Mouse (Mus musculus): ENCODE data around the gene Cerk.
"Not testable (repeated sequence)": the region's sequence is repeated elsewhere in the genome, so short reads cannot be mapped to it uniquely, and the experiment has no call there.

Cerk gene

DNA sequence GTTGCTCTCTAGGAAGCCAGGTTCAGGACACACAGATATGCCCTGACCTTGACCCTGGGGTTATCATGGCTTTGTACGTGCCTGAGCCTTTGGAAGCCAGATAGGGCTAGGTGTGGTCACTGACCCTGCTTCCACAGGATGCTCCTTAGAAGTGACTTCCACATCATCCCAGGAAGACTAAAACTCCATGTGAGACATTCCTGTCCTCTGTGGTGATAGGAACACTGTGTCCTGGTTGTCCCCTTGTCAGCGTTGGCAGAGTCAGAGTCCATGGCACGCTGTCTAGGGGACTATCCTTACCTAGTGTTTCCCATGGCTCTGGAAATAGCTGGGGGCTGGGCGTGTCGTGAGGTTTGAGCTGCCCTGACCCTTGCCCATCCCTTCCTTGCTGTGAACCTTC lies 69.5 kb downstream of the Cerk start:
- DNase-seq (ENCODE audit: extremely low spot score) = no peak

- peak; percentile 39 for DNase-seq (ENCODE audit: extremely low spot score)
Measured at GRCm38 (mm10) chr15:86113342-86113710, 72.6 kb downstream of the Cerk start.

GRCm38 (mm10) chr15:86112707-86113341 lies 73.1 kb downstream of the Cerk start:
- DNase-seq (ENCODE audit: extremely low spot score) = peak; percentile 13

GRCm38 (mm10) chr15:86110361-86111103 lies 75.4 kb downstream of the Cerk start:
- no peak for DNase-seq (ENCODE audit: extremely low spot score)

GRCm38 (mm10) chr15:86109650-86110211 lies 76.2 kb downstream of the Cerk start:
- DNase-seq (ENCODE audit: extremely low spot score) = no peak

DNA sequence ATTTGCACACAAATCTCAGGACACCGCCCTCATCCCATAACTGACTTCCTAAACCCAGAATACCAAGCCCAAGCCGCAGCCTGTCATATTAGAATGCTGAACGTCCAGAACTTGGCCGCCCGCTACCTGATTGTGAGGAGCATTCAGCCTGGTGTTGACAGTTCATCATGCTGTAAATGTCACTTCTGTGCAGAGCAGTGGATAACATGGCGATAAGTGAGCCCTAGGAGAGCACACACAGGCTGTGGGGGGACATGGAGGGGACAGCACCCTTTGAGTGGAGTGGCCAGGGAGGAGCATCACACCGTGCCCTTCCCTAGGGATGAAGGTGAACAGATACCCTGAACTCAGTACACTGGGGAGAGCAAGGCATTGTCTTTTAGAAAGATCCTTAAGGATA lies 76.7 kb downstream of the Cerk start:
- DNase-seq (ENCODE audit: extremely low spot score) = no peak

DNA sequence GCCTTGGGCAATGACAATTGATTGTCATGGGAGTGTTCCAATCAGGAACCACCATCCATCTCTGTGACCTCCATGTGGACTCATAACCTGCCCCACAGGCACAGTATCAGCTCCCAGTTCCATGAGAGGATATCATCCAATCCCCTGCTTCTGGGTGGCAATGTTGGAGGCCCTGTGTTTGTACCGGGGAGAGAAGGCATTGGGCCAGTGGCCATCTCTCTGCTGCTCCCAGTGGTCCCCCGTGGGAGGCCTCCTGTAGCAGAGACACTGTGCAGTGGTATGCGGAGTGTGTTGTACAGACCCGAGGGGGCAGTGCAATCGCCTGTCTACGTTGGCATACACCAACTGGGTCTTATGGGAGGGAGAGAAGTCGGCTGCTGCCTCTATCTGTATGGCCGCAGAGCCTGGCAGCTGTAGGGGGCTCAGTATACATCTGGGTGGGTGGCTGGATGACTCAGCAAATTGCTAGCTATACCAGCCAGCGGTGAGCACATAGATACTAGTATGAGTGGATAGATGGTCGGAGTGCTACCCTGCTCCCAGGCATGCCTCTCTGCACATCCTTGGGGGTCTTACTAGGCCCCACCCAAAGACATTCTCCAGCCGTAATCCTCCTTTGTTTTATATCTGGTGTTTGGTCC lies 78.0 kb downstream of the Cerk start:
- DNase-seq (ENCODE audit: extremely low spot score) = no peak

DNA sequence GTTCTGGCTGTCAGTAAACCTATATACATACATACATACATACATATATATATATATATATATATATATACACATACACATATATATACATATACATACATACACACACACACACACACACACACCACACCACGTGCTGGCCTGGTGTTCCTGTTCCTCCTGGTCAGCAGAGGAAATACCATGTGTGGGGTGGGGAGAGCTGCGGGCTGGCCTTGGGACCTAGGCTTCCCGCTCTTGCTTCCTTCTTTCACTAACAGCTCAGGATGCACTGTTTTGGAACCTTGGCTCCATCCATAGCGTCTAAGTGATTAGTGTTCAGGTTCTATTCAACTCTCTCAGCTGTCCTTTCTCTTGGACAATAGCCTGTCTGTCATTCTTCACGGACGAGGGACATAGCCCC lies 80.2 kb downstream of the Cerk start:
- no peak for DNase-seq (ENCODE audit: extremely low spot score)

DNA sequence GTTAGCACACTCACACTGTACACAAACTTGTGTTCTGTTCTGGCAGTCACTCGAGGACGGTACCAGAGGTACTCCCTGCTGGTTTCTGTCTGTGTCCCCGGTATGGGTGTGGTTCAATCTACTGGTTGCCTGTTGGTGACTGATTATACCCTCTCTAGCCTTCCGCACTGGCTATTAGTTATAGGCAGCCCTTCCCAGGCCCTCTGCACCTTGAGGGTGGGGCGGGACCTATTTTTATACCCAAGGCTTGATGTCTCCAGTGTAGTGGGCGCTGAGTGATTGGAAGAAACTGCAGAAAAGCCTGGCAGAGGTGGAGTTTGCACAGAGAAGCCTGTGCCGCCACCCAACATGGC lies 80.6 kb downstream of the Cerk start:
- DNase-seq (ENCODE audit: extremely low spot score) = no peak

DNA sequence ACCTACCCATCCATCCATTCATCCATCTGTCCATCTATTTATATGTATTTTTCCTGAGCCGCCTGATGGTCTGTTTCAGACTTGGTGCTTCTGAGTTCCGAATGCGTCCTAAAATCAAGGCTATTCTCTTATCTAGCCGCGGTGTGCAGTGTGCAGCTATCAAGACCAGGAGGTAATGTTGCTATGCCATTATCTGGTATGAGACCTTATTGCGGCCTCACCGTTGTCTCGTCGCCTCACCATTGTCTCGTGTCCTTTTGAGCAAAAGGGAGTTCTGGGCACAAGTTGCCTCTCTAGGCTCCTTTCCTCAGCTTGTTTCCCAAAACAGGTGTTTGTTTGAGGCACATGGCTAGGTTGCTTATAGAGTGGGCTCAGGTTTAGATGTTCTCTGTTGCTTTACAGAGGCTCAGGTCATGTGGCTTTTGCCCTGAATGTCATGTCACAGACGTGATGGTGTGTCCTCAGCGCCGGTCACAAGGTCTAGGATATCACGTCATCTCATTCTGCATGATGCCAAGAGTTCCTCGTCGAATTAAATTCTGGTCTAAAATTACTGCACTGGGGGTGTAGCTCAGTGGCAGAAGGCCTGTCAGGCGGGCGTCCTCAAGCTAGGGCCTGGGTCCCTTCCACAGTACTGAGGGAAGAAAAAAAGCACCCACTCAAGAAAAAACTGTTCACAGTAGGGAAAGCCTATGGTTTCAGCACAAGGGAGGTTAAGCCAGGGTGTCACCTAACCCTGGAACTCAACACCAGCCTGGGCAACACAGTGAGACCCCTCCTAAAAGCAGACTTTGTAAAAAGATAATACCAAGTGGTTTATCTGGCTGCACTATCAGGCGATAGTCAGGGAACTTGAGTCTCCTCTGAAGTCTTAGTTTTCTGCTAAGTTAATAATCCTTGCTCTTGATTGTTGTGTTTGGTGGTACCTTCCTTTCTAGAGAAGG lies 81.3 kb downstream of the Cerk start:
- DNase-seq (ENCODE audit: extremely low spot score) = no peak

DNA sequence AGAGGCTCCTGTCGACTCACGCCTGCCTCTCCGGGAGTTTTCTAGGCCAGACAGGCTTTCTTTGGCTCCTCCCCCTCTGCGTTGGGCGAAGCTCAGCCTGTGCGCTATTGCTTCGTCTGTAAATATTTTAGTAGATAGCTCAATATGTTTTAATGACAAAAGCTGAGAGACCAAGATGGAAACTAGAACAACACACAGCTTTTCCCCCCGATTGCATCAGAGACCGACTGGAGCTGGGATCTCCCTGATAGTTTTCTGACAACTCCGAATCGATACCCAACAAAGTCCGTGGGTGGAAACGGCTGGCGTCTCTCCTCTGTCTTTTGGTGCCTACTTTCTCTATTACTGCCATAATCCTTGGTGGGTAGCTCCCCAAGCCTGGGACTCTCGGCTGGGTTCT lies 83.6 kb downstream of the Cerk start:
- DNase-seq (ENCODE audit: extremely low spot score) = no peak

- DNase-seq (ENCODE audit: extremely low spot score) = no peak
Measured at GRCm38 (mm10) chr15:86101585-86101984, 84.4 kb downstream of the Cerk start.

DNA sequence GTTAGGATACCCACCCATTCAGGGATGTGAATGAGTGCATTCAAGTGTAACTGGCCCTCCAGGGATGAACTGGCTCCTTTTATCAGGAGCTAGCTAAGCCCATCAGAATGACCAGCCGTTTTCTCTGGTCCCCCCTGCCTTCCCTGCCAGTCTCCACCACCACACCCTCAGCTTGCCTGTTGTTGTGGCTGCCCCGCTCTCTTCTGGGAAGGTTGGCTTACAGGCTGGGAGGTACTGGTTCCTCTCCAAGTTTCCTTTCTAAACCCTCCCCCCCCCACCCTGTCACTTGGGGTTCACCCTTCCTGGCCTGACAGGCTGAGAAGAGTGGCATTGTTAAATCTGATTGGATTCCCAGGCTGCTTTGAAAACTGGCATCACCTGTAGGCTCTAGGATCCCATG lies 88.1 kb downstream of the Cerk start:
- DNase-seq (ENCODE audit: extremely low spot score) = no peak

DNA sequence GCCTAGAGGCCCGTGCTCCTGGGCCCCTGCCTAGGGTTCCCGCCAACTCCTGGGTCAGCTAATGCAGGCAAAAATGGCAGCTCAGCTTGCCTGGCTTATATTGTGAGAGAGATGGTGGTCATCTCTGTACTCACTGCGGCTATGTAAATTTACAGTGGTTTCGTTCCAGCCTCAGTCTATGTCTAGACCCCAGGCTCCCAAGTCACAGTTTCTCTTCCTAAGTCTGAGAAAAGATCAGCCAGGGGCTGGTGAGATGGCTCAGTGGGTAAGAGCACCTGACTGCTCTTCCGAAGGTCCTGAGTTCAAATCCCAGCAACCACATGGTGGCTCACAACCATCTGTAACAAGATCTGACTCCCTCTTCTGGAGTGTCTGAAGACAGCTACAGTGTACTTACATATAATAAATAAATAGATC lies 89.3 kb downstream of the Cerk start:
- DNase-seq (ENCODE audit: extremely low spot score) = not testable (repeated sequence)

DNA sequence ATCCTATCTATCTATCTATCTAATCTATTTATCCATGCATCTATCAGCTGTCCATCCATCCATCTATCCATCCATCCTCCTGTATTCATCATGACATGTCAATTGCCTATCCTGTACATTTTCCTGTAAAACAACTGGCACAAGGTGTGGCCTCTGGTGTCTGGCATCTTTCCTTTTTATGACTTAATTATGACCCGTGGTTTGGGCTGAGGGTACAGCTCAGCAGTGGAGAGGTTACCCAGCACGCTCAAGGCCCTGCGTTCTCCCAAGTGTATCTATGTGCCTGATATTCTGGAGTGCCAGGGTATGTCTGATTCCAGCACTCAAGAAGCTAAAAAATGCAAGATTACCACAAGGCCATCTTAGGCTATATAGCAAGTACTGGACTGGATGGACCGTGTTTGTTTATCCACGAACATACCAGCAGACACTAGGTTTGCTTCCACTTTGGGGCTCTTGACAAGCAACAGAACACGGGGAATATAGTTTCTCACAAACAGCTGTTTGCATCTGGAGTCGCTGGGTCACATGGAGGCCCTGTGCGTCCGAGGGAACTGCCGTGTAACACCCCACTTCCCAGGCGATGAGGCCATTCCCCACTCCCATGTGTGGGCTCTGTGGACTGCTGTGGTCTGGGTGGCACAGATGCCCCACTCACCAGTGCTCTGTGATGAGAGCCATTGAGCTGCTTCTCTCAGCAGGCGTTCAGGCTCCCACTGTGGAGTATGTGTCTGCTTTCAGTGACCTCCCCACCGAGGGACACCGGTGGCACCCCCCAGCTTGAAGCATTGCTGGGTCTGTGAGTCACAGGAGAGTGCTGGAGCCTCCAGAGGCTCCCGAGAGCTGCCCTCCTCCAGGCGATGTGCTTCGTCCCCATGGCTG lies 90.0 kb downstream of the Cerk start:
- DNase-seq (ENCODE audit: extremely low spot score) = no peak

- DNase-seq (ENCODE audit: extremely low spot score) = no peak
Measured at GRCm38 (mm10) chr15:86094324-86095121, 91.4 kb downstream of the Cerk start.

- DNase-seq (ENCODE audit: extremely low spot score) = no peak
Measured at GRCm38 (mm10) chr15:86093236-86093635, 92.7 kb downstream of the Cerk start.

DNA sequence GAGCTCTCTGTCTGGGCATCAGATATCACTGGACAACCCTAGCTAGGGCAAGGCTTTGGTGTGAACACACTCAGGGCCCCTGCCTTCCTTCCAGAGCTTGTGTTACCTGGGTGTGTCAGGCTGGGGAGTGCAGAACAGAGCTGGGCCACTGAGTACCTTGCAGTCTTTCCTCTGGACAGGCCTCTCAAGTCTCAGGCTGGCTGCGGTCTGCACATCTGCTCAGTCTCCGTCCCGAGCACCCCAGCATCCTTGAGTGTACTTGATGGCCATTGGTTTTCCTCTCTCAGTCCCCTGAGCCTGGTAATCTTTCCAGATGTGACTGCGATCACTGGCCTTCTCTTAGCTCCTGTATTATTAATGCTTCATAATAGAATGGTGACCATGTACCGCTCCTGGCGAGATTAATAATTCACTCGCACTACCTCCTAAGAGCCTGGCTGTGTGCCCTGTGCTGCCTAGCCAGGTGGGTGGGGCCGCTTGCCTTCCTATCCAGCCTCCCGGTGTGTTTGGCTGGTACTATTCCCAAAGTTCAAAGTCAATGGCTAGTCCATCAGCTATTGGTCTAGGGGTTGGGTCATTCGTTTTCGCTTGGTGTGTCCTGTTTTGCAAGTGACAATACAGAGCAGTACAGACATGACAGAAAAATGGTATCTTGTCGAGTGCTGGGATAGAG lies 93.8 kb downstream of the Cerk start:
- no peak for DNase-seq (ENCODE audit: extremely low spot score)

All from embryo, embryonic 9.5 days (tissue).